Mouse (Mus musculus) bone marrow, adult 2 months (tissue): Measurements from ENCODE around the gene Cdipt.

Experiments
- CTCF ChIP-seq: fragments of 200-500 bp; IDR thresholded peaks from 2 replicates; pipeline ENCODE4 v1.5.1; 2011; ENCODE audit warnings: low read length, control low read depth; ENCODE audit not compliant: control insufficient read depth, insufficient read depth
- POLR2A ChIP-seq: fragments of 200-500 bp; IDR thresholded peaks from 2 replicates; pipeline ENCODE4 v1.6.1; 2011; ENCODE audit warnings: low read depth, mild to moderate bottlenecking, control low read depth, low read length, borderline replicate concordance; ENCODE audit not compliant: control insufficient read depth

- TF ChIP-seq CTCF (no peak), POLR2A (no peak)
Observed at GRCm38 (mm10) chr7:127020901-127021562, 45.3 kb downstream of the Cdipt start, which contains the start of the genes Gm42742 and Prrt2.
